Mouse (Mus musculus) embryonic fibroblast, embryonic 13.5 days (primary cell): ENCODE measurements around the gene Ngdn.

Experiments used
- CTCF ChIP-seq: IDR thresholded peaks from 2 replicates; pipeline ENCODE4 v1.5.1; 2011; ENCODE audit warnings: mild to moderate bottlenecking, control low read depth, low read length, moderate library complexity, borderline replicate concordance; ENCODE audit not compliant: insufficient read depth
- POLR2A ChIP-seq: IDR thresholded peaks from 2 replicates; pipeline ENCODE4 v1.6.1; 2011; ENCODE audit warnings: low read depth, mild to moderate bottlenecking, control low read depth, low read length, moderate library complexity

DNA sequence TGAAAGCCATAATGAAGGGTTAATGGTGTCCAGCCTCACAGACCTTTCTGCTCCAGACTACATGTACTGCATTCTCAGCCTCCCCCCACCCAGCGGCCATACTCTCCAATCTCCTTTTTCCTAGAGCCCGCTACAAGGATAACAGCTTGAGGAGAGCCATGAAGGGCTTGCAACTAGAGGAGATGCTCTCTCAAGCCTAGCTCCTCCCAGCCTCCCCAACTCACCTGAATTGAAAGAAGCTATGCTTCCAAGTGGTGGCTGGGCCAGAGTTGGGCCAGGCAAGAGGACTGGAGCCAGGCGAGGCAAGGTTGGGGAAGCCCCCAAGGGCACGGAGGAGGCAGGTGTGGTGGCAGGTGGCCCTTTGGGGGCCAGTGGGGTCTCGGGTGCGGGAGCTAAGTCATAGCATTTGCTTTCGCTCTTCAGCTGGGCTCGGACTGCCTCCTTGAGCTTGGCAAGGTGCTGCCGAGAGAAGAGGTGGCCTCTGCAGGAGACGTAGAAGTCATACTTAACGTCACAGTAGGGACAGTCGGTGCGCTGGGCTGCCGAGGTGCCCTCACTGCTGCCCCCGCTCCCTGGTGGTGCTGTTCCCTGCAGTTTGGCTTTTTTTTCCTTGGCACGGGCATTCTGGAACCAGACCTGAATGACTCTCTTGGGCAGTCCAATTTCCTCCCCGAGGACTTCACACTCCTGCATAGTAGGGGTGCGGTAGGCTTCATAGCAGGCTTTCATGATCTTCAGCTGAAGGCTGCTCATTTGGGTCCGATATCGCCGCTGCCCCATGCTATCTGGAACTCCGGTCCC, 48.5 kb downstream of the Ngdn start:
- TF ChIP-seq CTCF (no peak), POLR2A (no peak)
